Mouse (Mus musculus): ENCODE measurements around the gene Samd4b.

Samd4b gene

DNA sequence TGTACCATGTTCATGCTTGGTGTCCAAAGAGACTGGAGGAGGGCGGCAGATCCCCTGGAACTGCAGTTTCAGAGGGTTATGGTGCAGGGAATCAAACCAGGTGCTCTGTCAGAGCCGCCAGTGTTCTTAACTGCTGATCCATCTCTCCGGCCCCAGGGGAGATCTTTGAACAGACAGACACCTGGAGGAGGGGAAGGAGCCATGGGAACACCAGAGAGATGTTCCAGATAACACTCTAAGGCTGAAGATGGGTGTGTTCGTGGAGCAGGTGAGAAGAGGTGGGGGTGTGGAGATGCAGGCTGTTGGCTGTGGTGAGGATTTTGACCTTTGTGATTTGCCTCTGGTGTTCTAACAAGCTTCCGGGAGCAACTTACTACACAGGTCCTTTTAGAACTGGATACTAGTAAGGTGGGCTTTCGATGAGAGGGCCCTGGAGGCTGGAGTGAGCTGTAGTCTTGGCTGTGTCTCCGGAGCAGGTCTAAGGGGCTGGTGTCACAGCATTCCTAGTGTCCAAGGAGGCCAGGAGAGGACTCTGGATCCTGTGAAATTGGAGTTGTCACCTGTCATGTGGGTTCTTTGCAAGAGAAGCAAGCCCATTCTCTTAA is 224.0 kb downstream of the Samd4b start:
- CTCF ChIA-PET, result interaction anchor here in 3 of 4 experiments (0.6 to 3.7 kb wide), 6 partner anchors 12 to 442 kb away, joined by 3 to 11 read pairs (median 6); no protein-coding TSS in a partner anchor
- POLR2A ChIA-PET, result interaction anchor here in 3 of 4 experiments (1.9 to 37.0 kb wide), 9 partner anchors 17 to 224 kb away, joined by 5 to 1116 read pairs (median 148); partner anchors contain the start of genes Med29 (in 3 of the 3), Paf1 (in 3 of the 3), Rps16 (in 3 of the 3) and Supt5 (in 2 of the 3)

- CTCF ChIA-PET, result interaction anchor here in 2 of 4 experiments (0.6 to 1.0 kb wide), 4 partner anchors 15 to 443 kb away, joined by 3 read pairs; partner anchors contain the start of gene Rps16 (in 1 of the 2)
- POLR2A ChIA-PET, result interaction anchor here in 3 of 4 experiments (0.6 to 37.0 kb wide), 7 partner anchors 9 to 437 kb away, joined by 3 to 1116 read pairs (median 4); partner anchors contain the start of genes Med29 (in 3 of the 3), Paf1 (in 3 of the 3), Rps16 (in 1 of the 3) and Supt5 (in 1 of the 3)
Measured at GRCm38 (mm10) chr7:28373131-28373581, 224.8 kb downstream of the Samd4b start.

GRCm38 (mm10) chr7:28372251-28373108 is 225.5 kb downstream of the Samd4b start, which contains the start of gene Plekhg2:
Gene Plekhg2, minus strand, starts transcription at chr7:28372599.
- POLR2A ChIA-PET, result interaction anchor here in 3 of 4 experiments (0.6 to 37.0 kb wide), 7 partner anchors 9 to 438 kb away, joined by 3 to 1116 read pairs (median 4); partner anchors contain the start of genes Med29 (in 3 of the 3), Paf1 (in 3 of the 3), Rps16 (in 1 of the 3) and Supt5 (in 1 of the 3)
- CTCF ChIA-PET, result interaction anchor here in 2 of 4 experiments (0.7 to 1.0 kb wide), 2 partner anchors 14 to 22 kb away, joined by 3 read pairs; partner anchors contain the start of gene Rps16 (in 1 of the 2)

DNA sequence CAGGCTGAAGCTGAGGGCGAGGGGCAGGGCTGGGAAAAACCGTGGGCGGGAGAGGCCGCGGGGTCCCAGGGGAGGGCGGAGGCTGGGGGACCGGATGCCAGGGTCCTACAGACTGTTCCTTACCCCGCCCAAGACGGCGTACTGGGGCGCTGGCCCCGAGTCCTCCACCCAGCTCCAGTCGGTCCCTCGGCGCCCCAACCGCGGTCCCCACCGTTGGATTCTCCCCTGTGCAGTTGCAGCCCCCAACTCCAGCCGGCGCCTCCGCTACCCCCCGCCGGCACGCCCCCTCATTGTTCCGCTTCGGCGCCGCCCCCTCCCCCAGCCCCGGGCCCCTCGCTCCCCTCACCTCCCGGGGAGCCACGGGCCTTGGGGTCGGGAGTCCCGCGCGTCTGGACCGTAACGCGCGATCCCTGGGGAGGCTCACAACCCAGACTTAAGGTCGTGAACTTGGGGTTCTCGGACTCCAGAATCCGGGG is 226.4 kb downstream of the Samd4b start:
- ChIA-PET POLR2A (interaction anchor here (0.6 to 50.6 kb wide), 14 partner anchors 9 to 226 kb away, joined by 3 to 1116 read pairs (median 3); partner anchors contain the start of genes Rps16 (in 3 of the 4), Med29 (in 2 of the 4), Paf1 (in 2 of the 4) and Supt5 (in 2 of the 4)), CTCF (interaction anchor here in 2 of 4 experiments (0.6 to 1.5 kb wide), 2 partner anchors 12 to 198 kb away, joined by 5 to 6 read pairs; no protein-coding TSS in a partner anchor)

DNA sequence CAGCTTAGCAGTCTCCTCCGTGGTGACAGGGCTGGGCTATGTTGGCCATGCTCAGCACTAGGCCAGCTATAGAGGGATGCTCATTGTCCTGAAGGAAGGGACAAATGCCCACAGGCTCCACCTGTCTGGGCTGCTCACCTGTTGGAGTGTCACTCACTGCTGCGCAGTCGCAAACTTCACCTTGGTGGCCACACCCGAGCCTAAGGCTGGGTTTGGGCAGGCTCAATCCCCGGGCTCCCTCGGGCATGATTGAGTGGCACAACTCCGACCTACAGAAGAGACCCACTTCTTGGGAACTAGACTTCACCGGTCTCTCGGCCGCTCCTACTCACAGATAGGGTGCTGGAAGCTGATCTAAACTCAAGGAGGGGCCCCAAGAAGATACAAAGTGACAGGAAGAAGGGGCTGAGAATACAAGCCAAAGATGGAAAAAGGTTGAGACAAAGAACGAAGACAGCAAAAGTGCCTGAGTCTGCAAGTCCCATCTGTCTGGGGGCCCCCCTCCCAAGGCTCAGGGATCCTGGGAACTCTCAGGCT is 226.9 kb downstream of the Samd4b start:
- ChIA-PET CTCF (interaction anchor here in 2 of 4 experiments (0.6 to 1.5 kb wide), 3 partner anchors 11 to 199 kb away, joined by 3 to 6 read pairs (median 5); no protein-coding TSS in a partner anchor), POLR2A (interaction anchor here (0.6 to 50.6 kb wide), 14 partner anchors 9 to 227 kb away, joined by 3 to 1116 read pairs (median 3); partner anchors contain the start of genes Rps16 (in 3 of the 4), Med29 (in 2 of the 4), Paf1 (in 2 of the 4) and Supt5 (in 2 of the 4))

DNA sequence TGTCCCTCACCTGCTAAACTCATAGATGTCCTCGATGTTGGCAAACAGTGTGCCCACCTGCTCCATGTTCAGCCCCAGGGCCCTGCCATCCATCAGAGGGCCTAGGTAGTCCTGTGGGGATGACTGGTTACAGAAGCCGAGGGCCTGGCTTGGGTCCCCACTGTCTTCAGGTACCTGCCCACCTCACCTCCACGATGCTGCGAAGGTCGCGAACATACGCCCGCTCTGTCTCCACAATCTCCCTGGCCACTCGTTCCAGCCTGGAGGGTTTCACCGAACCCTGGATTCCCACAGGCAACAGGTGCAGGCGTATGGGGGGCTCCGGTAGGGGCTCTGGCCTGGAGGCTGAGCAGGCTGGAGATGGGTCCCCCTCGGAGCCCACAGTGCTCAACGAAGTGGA is 227.9 kb downstream of the Samd4b start:
- ChIA-PET POLR2A (interaction anchor here in 2 of 4 experiments (1.3 to 50.6 kb wide), 6 partner anchors 8 to 37 kb away, joined by 3 to 1116 read pairs (median 310); partner anchors contain the start of genes Med29 (in 2 of the 2), Paf1 (in 2 of the 2), Rps16 (in 2 of the 2) and Plekhg2 (in 1 of the 2)), CTCF (interaction anchor here in 2 of 4 experiments (0.6 to 1.5 kb wide), 3 partner anchors 10 to 70 kb away, joined by 3 to 6 read pairs (median 4); no protein-coding TSS in a partner anchor)

- ChIA-PET POLR2A (interaction anchor here (0.6 to 50.6 kb wide), 10 partner anchors 10 to 92 kb away, joined by 3 to 1116 read pairs (median 8); partner anchors contain the start of genes Med29 (in 2 of the 4), Paf1 (in 2 of the 4), Rps16 (in 2 of the 4) and Supt5 (in 2 of the 4)), CTCF (interaction anchor here in 3 of 4 experiments (0.6 to 1.5 kb wide), 8 partner anchors 14 to 242 kb away, joined by 3 to 5 read pairs (median 3); partner anchors contain the start of gene Gmfg (in 1 of the 3))
Measured at GRCm38 (mm10) chr7:28368276-28368920, 229.5 kb downstream of the Samd4b start.

DNA sequence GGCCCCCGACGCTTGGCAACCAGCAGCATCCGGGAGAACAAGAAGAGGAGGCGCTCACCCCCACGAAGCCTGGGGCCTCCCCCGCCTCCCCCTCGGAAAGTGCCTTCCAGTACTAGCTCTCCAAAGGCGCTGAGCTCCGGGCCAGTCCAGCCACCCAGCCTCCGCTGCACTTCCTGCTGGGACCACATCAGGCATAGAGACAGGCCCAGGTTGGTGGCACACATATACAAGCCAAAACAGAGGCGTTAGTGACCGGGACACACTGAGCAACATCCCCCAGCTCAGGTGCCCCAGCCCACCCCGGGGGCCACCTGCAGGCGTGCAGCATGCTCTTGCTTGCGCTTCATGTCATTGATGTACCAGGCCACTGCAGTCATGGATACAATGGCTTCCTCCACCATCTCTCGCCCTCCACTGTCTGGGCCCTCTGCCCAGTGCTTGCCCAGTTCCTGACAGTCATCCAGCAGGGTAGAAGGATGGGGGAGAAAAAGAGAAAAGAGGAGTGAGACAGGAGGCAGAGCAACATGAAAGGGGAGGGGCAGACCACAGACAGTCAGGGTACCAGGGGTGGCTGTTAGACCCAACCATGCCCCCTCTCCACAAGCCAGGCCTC is 230.2 kb downstream of the Samd4b start:
- ChIA-PET CTCF (interaction anchor here in 2 of 4 experiments (0.6 to 1.3 kb wide), 4 partner anchors 11 to 243 kb away, joined by 3 read pairs; partner anchors contain the start of gene Gmfg (in 1 of the 2)), POLR2A (interaction anchor here in 3 of 4 experiments (0.9 to 50.6 kb wide), 8 partner anchors 8 to 29 kb away, joined by 3 to 1116 read pairs (median 58); partner anchors contain the start of genes Med29 (in 2 of the 3), Paf1 (in 2 of the 3), Rps16 (in 2 of the 3) and Supt5 (in 2 of the 3))

DNA sequence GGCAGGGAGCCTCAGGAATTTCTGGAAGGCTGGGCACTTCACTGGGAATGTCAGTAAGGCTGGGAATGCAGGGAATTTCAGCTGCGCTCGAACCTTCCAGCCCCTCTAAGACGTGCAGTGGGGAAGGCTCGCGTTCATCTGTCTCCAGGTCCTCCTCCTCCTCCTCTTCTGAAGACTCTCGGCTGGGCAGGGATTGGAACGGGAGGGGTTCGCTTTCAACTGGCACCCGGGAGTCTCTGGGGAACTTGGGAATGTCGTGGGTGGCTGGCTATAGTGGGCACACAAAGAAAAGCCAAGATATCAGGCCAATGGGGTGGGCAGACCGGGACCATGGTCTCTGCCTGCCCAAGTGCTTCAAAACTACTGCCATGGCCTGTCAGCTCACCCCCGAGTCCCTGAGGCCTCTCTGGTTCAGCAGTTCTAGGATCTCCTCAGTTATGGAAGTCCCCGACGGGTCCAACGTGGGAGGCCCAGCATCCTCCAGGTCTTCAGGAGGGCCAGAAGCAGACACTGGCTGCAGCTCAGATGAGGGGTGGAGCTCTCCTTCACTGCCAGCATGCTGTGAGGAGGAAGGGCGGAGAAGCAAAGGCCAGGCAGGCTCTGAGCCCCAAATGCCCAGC is 235.4 kb downstream of the Samd4b start:
- CTCF ChIA-PET, result no interaction called here
- POLR2A ChIA-PET, result interaction anchor here (0.7 to 50.6 kb wide), 14 partner anchors 9 to 86 kb away, joined by 3 to 1116 read pairs (median 3); partner anchors contain the start of genes Rps16 (in 3 of the 4), Med29 (in 2 of the 4), Paf1 (in 2 of the 4) and Supt5 (in 2 of the 4)

GRCm38 (mm10) chr7:28361647-28362341 is 236.2 kb downstream of the Samd4b start:
- CTCF ChIA-PET, result interaction anchor here in 3 of 4 experiments (0.5 to 1.7 kb wide), 4 partner anchors 17 to 471 kb away, joined by 3 to 6 read pairs (median 4); no protein-coding TSS in a partner anchor
- POLR2A ChIA-PET, result interaction anchor here in 3 of 4 experiments (0.9 to 50.6 kb wide), 13 partner anchors 6 to 75 kb away, joined by 3 to 1116 read pairs (median 9); partner anchors contain the start of genes Rps16 (in 3 of the 3), Med29 (in 2 of the 3), Paf1 (in 2 of the 3) and Supt5 (in 2 of the 3)

DNA sequence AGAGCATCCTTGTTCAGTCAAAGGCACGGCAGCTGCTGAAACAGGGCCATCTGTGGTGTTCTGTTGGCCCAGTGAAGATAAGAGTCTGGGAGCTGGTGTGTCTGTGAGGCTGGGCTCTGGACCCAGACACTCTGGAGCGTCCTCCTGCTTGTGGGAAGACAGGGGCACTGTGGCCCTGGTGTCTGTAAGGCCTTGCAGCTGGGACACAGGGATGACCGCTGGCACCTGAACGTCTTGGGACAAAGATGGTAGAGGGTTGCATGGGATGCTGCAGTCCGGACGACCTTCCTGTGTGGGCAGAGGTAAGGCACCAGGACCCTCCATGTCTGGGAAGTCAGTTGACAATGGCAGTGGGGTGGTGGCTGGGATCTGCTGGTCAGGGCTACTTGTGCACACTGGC is 237.7 kb downstream of the Samd4b start:
- CTCF ChIA-PET, result interaction anchor here in 1 of 4 experiments (1.7 to 2.8 kb wide), 2 partner anchors 11 to 15 kb away, joined by 4 to 6 read pairs; no protein-coding TSS in a partner anchor
- POLR2A ChIA-PET, result interaction anchor here in 3 of 4 experiments (1.4 to 50.6 kb wide), 10 partner anchors 1 to 31 kb away, joined by 3 to 1116 read pairs (median 90); partner anchors contain the start of genes Rps16 (in 3 of the 3), Supt5 (in 2 of the 3), Med29 (in 1 of the 3) and Paf1 (in 1 of the 3)

DNA sequence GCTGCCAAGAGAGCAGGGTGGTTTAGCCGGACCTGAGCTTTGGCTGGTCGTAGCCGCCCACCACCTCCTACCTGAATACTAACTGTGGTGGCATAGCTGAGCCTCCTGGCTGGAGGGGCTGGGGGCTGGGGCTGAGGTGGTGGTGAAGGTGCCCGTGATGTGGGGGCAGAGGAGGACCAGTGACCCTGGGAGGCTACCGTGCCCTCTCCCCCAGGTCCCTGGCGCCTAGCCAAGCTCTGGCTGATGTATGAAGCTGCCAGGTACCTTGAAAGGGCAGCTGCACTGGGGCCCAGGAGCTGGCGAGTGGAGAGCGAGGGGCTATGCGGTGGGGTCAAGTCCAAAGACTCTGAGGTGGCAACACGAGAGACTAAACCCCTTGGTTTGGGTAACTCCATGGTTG is 238.1 kb downstream of the Samd4b start:
- ChIA-PET CTCF (interaction anchor here in 1 of 4 experiments (2.8 to 4.0 kb wide), 2 partner anchors 11 to 15 kb away, joined by 6 to 22 read pairs; no protein-coding TSS in a partner anchor), POLR2A (interaction anchor here in 3 of 4 experiments (0.5 to 50.6 kb wide), 12 partner anchors 0 to 188 kb away, joined by 3 to 1116 read pairs (median 90); partner anchors contain the start of genes Rps16 (in 3 of the 3), Supt5 (in 2 of the 3), Med29 (in 1 of the 3) and Paf1 (in 1 of the 3))

GRCm38 (mm10) chr7:28358431-28358830 is 239.5 kb downstream of the Samd4b start:
- CTCF ChIA-PET, result interaction anchor here in 3 of 4 experiments (1.4 to 4.0 kb wide), 5 partner anchors 12 to 32 kb away, joined by 3 to 22 read pairs (median 9); no protein-coding TSS in a partner anchor
- POLR2A ChIA-PET, result interaction anchor here (0.6 to 50.6 kb wide), 26 partner anchors 1 to 871 kb away, joined by 3 to 1116 read pairs (median 5); partner anchors contain the start of genes Supt5 (in 3 of the 4), Med29 (in 2 of the 4), Paf1 (in 2 of the 4) and Rps16 (in 2 of the 4)

GRCm38 (mm10) chr7:28357984-28358383 is 240.0 kb downstream of the Samd4b start:
- CTCF ChIA-PET, result interaction anchor here (0.5 to 4.0 kb wide), 7 partner anchors 13 to 391 kb away, joined by 3 to 22 read pairs (median 4); no protein-coding TSS in a partner anchor
- POLR2A ChIA-PET, result interaction anchor here (0.6 to 50.6 kb wide), 30 partner anchors 2 to 871 kb away, joined by 3 to 1116 read pairs (median 5); partner anchors contain the start of genes Med29 (in 4 of the 4), Paf1 (in 4 of the 4), Supt5 (in 3 of the 4) and Gmfg (in 1 of the 4)
